Mouse (Mus musculus) E14TG2a.4 (cell line): ENCODE measurements around the gene Akap13.

Experiments
- CTCF ChIP-seq: conservative IDR thresholded peaks from 2 replicates; pipeline ENCODE4 v1.5.1; 2014; ENCODE audit warnings: low read length
- POU5F1 ChIP-seq: IDR thresholded peaks from 2 replicates; pipeline ENCODE4 v1.6.1; 2014; ENCODE audit warnings: low read length, borderline replicate concordance

GRCm38 (mm10) chr7:75609456-75610262 is 154.3 kb downstream of the Akap13 start:
- TF ChIP-seq CTCF: no peak
- no peak for TF ChIP-seq POU5F1
